Mouse (Mus musculus): ENCODE data around the gene Sft2d2.

Gene Sft2d2

DNA sequence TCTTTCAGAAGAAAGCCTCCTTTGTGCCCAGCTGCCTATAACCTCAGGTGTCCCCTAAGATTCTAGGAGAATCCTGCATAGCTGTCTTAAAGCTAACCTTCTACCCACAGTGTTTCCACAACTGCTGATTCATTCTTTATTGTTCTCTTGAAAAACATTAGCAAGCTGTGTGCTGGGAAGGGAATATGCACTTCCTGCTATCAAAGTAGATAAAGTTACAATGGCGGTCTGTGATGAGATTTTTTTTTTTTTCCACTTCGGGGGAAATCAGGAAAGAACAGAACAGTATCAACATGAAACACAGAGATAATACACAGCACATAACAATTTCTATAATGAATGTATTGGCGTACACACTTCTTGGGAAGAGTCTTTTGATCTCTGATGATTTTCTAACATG lies 3.6 kb upstream of the Sft2d2 start:
- H3K36me3 ChIP-seq (ENCODE audit: control insufficient read depth, insufficient read depth, low read length, poor library complexity, severe bottlenecking) = no peaks in the 10 kb centered on the region
- H3K27me3 ChIP-seq (ENCODE audit: control insufficient read depth, insufficient read depth, low read length, poor library complexity, severe bottlenecking) = no peaks in the 10 kb centered on the region

GRCm38 (mm10) chr1:165195396-165195960 lies 1.2 kb upstream of the Sft2d2 start:
- H3K27me3 ChIP-seq (ENCODE audit: control insufficient read depth, insufficient read depth, low read length, poor library complexity, severe bottlenecking) = no peaks in the 10 kb centered on the region
- H3K36me3 ChIP-seq (ENCODE audit: control insufficient read depth, insufficient read depth, low read length, poor library complexity, severe bottlenecking) = no peaks in the 10 kb centered on the region
- DNase-seq (ENCODE audit: low read depth, low spot score) = no peak

More for the DNA sequence above, 3.6 kb upstream of the Sft2d2 start:
- DNase-seq (ENCODE audit: low read depth, low spot score) = no peak

- H3K36me3 ChIP-seq (ENCODE audit: control insufficient read depth, insufficient read depth, low read length, poor library complexity, severe bottlenecking) = no peaks in the 10 kb centered on the region
- DNase-seq (ENCODE audit: low read depth, low spot score) = no peak
Observed at GRCm38 (mm10) chr1:165194662-165195013, 400 bp upstream of the Sft2d2 start.

DNA sequence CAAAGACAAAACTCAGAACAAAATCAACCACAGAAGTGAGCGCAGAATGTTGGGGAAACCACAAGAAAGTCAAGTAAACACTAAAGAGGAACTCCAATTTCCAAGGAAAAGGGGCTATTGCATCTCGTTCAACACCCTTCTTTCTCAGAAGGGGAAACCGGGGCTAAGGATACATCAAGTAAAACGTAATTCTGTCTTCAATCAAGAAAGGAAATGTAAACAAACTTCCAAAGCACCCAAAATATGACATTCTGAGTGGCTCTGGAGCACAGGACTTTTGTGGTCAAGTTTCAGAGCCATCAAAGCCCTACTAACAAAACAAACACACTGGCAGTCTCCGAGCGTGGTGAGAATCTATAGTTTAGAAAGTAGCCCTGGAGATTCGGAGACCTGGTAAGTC lies 812 bp downstream of the Sft2d2 start:
- Histone ChIP-seq H3K36me3 (ENCODE audit: control insufficient read depth, insufficient read depth, low read length, poor library complexity, severe bottlenecking) (no peaks in the 10 kb centered on the region), H3K27me3 (ENCODE audit: control insufficient read depth, insufficient read depth, low read length, poor library complexity, severe bottlenecking) (no peaks in the 10 kb centered on the region)
- peak; percentile 29 for DNase-seq (ENCODE audit: low read depth, low spot score)

More at GRCm38 (mm10) chr1:165194662-165195013, 400 bp upstream of the Sft2d2 start:
- no peaks in the 10 kb centered on the region for H3K27me3 ChIP-seq (ENCODE audit: control insufficient read depth, insufficient read depth, low read length, poor library complexity, severe bottlenecking)

DNA sequence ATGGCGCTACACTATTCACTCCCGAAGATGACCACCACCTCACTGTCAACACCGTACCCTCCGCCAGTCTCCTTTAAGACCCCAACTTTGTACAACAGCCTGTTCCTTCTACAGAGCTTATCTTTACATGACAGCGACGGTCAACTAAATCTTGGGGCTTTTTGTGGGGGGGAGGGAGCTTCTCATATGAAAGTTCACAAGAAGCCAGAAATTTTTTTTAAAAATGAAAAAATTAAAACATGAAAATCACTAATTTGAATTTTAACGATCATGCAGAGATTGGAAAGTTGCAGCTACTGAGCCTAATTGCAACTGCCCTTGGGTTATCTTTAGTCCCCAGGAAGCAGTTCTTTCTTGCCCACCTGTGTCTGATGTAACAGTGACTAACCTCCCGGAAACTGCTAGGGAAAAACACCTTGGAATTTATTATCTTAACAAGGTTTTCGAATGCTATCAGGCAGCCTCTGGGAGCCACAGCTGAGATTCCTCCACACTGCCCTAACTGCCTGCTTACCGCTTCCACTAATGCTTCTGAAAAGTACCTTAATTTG lies 1.4 kb downstream of the Sft2d2 start:
- DNase-seq (ENCODE audit: low read depth, low spot score) = no peak
- Histone ChIP-seq H3K27me3 (ENCODE audit: control insufficient read depth, insufficient read depth, low read length, poor library complexity, severe bottlenecking) (no peaks in the 10 kb centered on the region), H3K36me3 (ENCODE audit: control insufficient read depth, insufficient read depth, low read length, poor library complexity, severe bottlenecking) (no peaks in the 10 kb centered on the region)

DNA sequence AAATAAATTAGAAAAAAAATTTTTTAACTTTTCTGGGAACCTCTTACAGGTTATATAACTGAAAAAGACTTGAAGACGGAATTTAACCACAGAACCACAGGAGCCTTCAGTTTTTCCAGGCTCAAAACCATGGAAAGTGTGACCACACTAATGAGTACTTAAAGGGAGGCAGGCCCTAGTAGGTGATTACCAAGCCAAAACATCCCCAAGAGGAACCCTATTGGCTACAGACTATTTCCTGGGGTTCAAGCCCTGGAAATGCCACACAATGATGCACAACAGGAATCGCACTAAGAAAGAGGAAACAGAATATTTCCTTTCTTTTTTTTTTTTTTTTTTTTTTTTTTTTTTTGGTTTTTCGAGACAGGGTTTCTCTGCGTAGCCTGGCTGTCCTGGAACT lies 2.1 kb downstream of the Sft2d2 start:
- H3K27me3 ChIP-seq (ENCODE audit: control insufficient read depth, insufficient read depth, low read length, poor library complexity, severe bottlenecking) = no peaks in the 10 kb centered on the region
- H3K36me3 ChIP-seq (ENCODE audit: control insufficient read depth, insufficient read depth, low read length, poor library complexity, severe bottlenecking) = no peaks in the 10 kb centered on the region; the same call in 1 of the 2 replicates
- peak; percentile 40 for DNase-seq (ENCODE audit: low read depth, low spot score)

DNA sequence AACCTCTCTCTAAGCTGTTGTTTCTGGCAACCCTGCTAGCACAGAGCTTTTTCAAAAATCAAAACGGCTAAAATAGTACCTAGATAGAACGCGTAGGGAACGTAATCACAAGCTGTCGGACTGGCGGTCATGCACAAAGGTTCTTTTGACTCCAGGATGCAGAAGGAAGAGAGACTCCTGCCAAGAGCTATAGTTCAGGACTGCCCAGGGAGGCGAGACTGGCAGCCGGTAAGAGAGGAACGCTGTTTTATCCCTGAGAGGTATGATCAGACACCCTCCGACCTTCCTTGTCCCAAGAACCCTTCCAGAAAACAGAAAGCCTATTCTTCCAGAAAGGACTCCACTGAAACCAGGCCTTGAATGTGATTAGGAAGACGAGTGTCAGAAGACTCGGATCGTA lies 2.6 kb downstream of the Sft2d2 start:
- no peak for DNase-seq (ENCODE audit: low read depth, low spot score)
- Histone ChIP-seq H3K36me3 (ENCODE audit: control insufficient read depth, insufficient read depth, low read length, poor library complexity, severe bottlenecking) (no peaks in the 10 kb centered on the region; the same call in 1 of the 2 replicates), H3K27me3 (ENCODE audit: control insufficient read depth, insufficient read depth, low read length, poor library complexity, severe bottlenecking) (no peaks in the 10 kb centered on the region)

DNA sequence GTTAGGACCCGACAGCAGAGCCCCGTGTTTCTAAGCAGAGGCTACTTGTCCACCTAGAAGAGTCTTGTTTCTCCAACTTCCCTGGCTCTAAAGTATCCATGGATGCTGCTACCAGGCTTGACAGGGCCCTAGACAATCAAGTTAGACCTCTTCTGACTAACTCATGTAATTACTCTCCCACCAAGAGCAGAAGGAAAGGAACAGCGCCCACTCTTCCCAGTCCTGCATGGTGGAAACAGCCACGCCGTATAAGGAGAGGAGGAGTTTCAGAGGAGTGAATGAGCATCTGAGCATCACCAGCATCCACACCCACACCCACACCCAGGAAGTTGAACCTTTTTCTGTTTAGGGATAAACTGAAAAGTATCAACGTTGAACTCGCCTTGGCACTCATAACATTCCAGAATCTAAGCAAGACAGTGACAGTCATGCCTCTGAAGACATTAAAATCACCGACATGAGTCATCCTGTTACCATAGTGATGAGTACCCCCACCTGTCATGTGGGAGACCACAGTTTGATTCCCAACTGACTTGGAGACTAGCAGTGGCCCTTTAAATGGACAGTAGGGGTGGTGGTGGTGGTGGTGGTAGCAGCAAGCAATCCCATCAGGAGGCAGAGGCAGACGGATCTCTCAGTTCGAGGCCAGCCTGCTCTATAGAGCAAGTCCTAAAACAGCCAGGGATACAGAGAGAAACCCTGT lies 3.5 kb downstream of the Sft2d2 start:
- no peaks in the 10 kb centered on the region; the same call in 1 of the 2 replicates for H3K36me3 ChIP-seq (ENCODE audit: control insufficient read depth, insufficient read depth, low read length, poor library complexity, severe bottlenecking)
- H3K27me3 ChIP-seq (ENCODE audit: control insufficient read depth, insufficient read depth, low read length, poor library complexity, severe bottlenecking) = no peaks in the 10 kb centered on the region
- DNase-seq (ENCODE audit: low read depth, low spot score) = no peak

DNA sequence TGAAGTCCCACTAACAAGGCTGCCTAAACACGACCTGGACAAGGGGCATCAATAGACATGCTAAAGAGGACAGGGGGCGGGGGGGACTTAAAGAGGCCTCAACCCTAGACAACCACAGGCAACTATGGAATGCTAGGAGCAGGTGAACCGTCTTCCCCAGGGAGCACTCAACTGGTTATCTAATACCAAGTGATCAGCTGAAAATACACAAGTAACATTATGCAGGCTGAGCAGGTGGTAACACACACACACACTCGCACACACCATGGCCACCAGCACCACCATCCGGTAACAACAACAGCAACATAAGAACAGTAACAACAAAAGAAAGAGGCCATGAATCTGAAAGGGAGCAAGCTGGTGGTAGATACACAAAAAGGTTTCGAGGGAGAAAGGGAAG lies 4.2 kb downstream of the Sft2d2 start:
- no peak for DNase-seq (ENCODE audit: low read depth, low spot score)
- no peaks in the 10 kb centered on the region for H3K27me3 ChIP-seq (ENCODE audit: control insufficient read depth, insufficient read depth, low read length, poor library complexity, severe bottlenecking)

GRCm38 (mm10) chr1:165188806-165189580 lies 5.2 kb downstream of the Sft2d2 start:
- H3K36me3 ChIP-seq (ENCODE audit: control insufficient read depth, insufficient read depth, low read length, poor library complexity, severe bottlenecking) = no peaks in the 10 kb centered on the region; the same call in 1 of the 2 replicates
- no peaks in the 10 kb centered on the region for H3K27me3 ChIP-seq (ENCODE audit: control insufficient read depth, insufficient read depth, low read length, poor library complexity, severe bottlenecking)
- DNase-seq (ENCODE audit: low read depth, low spot score) = peak; percentile 46

More for the DNA sequence above, 4.2 kb downstream of the Sft2d2 start:
- H3K36me3 ChIP-seq (ENCODE audit: control insufficient read depth, insufficient read depth, low read length, poor library complexity, severe bottlenecking) = no peaks in the 10 kb centered on the region; the same call in 1 of the 2 replicates

GRCm38 (mm10) chr1:165187357-165187756 lies 6.9 kb downstream of the Sft2d2 start:
- H3K36me3 ChIP-seq (ENCODE audit: control insufficient read depth, insufficient read depth, low read length, poor library complexity, severe bottlenecking) = no peaks in the 10 kb centered on the region; the same call in 1 of the 2 replicates
- H3K27me3 ChIP-seq (ENCODE audit: control insufficient read depth, insufficient read depth, low read length, poor library complexity, severe bottlenecking) = no peaks in the 10 kb centered on the region
- DNase-seq (ENCODE audit: low read depth, low spot score) = peak; percentile 23

DNA sequence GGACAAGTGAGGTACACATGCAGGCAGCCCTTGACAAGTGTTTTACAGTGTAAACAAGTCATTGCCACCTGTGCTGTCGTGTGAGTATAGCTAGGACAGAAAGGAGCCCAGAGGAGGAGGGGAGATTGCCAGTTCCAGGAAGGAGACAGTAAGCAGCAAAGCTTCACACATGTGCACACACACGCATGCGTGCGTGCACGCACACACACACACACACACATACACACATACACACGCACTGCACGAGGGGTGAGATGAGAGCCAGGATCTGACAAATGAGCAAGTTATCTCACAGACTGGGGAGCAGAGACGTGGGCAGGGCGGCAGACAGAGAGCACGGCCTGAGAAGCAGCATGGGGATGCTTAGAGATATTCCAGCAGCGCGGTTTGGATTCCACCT lies 7.7 kb downstream of the Sft2d2 start:
- no peaks in the 10 kb centered on the region; the same call in 1 of the 2 replicates for H3K36me3 ChIP-seq (ENCODE audit: control insufficient read depth, insufficient read depth, low read length, poor library complexity, severe bottlenecking)
- no peak for DNase-seq (ENCODE audit: low read depth, low spot score)
- no peaks in the 10 kb centered on the region for H3K27me3 ChIP-seq (ENCODE audit: control insufficient read depth, insufficient read depth, low read length, poor library complexity, severe bottlenecking)

DNA sequence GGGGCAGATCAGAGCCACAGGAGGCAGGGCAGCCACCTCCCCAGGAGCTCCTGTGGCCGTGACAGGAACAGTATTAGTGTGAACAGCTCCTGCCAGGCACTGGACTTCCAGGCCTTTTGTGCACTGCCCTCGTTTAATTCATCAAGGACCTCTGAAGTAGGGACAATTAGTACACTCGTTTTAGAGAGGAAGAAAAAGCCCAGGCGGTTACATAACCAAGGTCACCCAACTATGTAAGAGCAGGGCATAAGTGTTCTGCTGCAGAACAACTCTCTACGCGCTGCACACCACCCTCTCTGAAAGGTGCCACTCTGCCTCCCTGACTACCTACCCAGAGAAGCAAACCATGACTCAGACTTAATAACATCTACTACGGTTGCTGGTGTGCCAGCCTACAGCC lies 9.1 kb downstream of the Sft2d2 start:
- DNase-seq (ENCODE audit: low read depth, low spot score) = no peak
- H3K27me3 ChIP-seq (ENCODE audit: control insufficient read depth, insufficient read depth, low read length, poor library complexity, severe bottlenecking) = no peaks in the 10 kb centered on the region
- H3K36me3 ChIP-seq (ENCODE audit: control insufficient read depth, insufficient read depth, low read length, poor library complexity, severe bottlenecking) = no peaks in the 10 kb centered on the region; the same call in 1 of the 2 replicates

DNA sequence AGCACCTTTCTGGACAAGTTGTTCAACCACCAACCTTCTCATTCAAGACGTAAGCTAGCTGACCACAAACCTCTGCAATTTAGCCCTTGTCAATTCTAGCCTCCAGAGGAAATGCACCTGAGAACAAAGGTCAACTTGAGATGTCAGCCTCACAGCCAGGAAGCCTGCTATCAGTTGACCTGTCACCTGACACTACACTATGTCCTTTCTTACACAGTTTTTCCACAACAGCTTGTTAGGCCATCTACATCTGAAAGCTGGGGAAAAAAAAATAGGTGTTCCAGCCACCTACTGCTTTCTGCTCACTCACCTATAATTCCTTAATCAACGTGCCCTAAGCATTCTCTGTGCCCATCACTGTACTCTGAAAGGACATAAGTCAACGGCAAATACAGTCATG lies 10.1 kb downstream of the Sft2d2 start:
- no peaks in the 10 kb centered on the region for H3K27me3 ChIP-seq (ENCODE audit: control insufficient read depth, insufficient read depth, low read length, poor library complexity, severe bottlenecking)
- DNase-seq (ENCODE audit: low read depth, low spot score) = no peak
- no peaks in the 10 kb centered on the region; the same call in 1 of the 2 replicates for H3K36me3 ChIP-seq (ENCODE audit: control insufficient read depth, insufficient read depth, low read length, poor library complexity, severe bottlenecking)

- no peak for DNase-seq (ENCODE audit: low read depth, low spot score)
- Histone ChIP-seq H3K36me3 (ENCODE audit: control insufficient read depth, insufficient read depth, low read length, poor library complexity, severe bottlenecking) (no peaks in the 10 kb centered on the region; the same call in 1 of the 2 replicates), H3K27me3 (ENCODE audit: control insufficient read depth, insufficient read depth, low read length, poor library complexity, severe bottlenecking) (no peaks in the 10 kb centered on the region)
Observed at GRCm38 (mm10) chr1:165183400-165183799, 10.8 kb downstream of the Sft2d2 start.
